In genomic region chr10:19494461-19495105, GRCm38 (mm10) we compare ENCODE assay signal across 8 mouse cellular contexts.
DNase-seq lines count a peak whose midpoint lies in the region; ATAC-seq lines count a peak whose summit lies in the region.

No protein-coding gene starts in this region.

- H3K9ac ChIP-seq in kidney, embryonic 15.5 days: no peak overlapping the region

- DNase-seq in kidney, postnatal 10 days: no peak
- DNase-seq in gastrocnemius, postnatal 36 days: no peak
- no peak for DNase-seq in cerebellum, postnatal 14 days
- DNase-seq in frontal cortex, postnatal 14 days (ENCODE audit: low spot score in 2 of 2): no peak

- H3K4me2 ChIP-seq in kidney, embryonic 15.5 days: peak overlapping the region; percentile 21; the same call in 1 of the 2 replicates

- intact Hi-C loops in gastrocnemius, postnatal 36 days (cut with DNase I): loop anchor here (5.0 kb wide), 2 partner anchors 173 to 198 kb away; no protein-coding TSS in a partner anchor

- 0 out of 2 replicates have a peak, but pooled peaks cover 5% of the 10 kb centered on the region for H3K27me3 ChIP-seq in kidney, embryonic 15.5 days

- H3K36me3 ChIP-seq in kidney, embryonic 15.5 days: no peaks in the 10 kb centered on the region

- no peaks in the 10 kb centered on the region for H3K9me3 ChIP-seq in kidney, embryonic 15.5 days (replicated peaks)

- peaks cover 5% of the 10 kb centered on the region; the same call in 1 of the 2 replicates for H3K4me1 ChIP-seq in kidney, embryonic 15.5 days

- WGBS in kidney, embryonic 15.5 days: 16% methylated on average over 9 of the region's 9 CpGs

- no peak overlapping the region for H3K4me3 ChIP-seq in kidney, embryonic 15.5 days (replicated peaks)

- peak overlapping the region; percentile 56; the same call in 1 of the 2 replicates for H3K27ac ChIP-seq in kidney, embryonic 15.5 days

- no peak for ATAC-seq in kidney, embryonic 15.5 days (replicated peaks; ENCODE audit: low FRiP score)
- ATAC-seq in common myeloid progenitor, adult 5-6 weeks (replicated peaks; ENCODE audit: low read depth, poor library complexity, severe bottlenecking): peak; percentile 44; the same call in 1 of the 2 replicates
- peak; percentile 62 for ATAC-seq in inflammation-experienced regulatory T-cells, adult 6 months
- ATAC-seq in megakaryocyte-erythroid progenitor cell, adult 5-6 weeks (replicated peaks; ENCODE audit: low FRiP score, low TSS enrichment, poor library complexity, severe bottlenecking): peak; percentile 54; the same call in 1 of the 2 replicates
